Mouse (Mus musculus): ENCODE data around the gene Wwc2. TPM values are rescaled to one million over a fixed set of nuclear protein-coding genes. Genes with fewer than 3 reads are reported as not detected.

Wwc2 gene
- total RNA-seq, 2 experiments from 2014 or later, result 30.8 to 35.5 TPM

DNA sequence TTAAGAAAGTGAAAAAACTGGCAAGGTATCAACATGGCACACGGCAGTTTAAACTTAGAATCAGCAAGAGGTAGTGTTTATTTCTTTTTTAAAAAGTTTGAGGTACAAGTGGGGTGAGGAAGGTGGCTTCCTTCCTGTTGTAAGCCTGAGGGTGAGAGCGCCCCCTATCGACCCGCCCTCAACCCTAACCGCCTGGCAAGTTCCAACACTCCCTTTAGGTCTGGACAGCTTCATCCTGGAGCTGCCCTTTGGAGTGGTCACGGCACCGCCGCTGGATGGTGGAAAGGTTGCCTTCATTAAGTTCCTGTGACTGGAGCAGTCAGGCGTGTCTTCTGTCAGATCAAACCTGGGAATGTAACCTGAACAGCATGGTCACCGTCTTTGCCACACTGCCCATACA, 47.7 kb downstream of the Wwc2 start:
- no peak for DNase-seq (ENCODE audit: low spot score in 2 of 2)

DNA sequence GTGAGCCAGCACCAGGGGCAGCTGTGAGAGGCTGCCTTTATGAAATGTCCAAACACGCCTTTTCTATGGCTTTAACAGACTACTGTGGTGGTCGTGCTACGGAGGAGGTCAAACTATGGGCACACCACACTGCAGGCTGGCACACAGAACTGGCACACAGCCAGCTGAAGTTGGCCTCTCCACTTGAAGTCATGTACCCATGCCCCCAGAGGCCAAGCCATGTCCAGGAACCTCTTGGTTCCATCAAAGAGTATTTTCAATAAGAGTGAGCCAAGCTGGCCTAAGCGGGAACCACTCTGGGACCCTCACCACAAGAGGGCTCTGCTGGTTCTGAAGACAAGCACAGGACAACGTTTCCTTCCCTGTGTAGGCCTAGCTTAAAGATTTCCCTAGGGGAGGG, 49.7 kb downstream of the Wwc2 start:
- no peak for DNase-seq (ENCODE audit: low spot score in 2 of 2)

DNA sequence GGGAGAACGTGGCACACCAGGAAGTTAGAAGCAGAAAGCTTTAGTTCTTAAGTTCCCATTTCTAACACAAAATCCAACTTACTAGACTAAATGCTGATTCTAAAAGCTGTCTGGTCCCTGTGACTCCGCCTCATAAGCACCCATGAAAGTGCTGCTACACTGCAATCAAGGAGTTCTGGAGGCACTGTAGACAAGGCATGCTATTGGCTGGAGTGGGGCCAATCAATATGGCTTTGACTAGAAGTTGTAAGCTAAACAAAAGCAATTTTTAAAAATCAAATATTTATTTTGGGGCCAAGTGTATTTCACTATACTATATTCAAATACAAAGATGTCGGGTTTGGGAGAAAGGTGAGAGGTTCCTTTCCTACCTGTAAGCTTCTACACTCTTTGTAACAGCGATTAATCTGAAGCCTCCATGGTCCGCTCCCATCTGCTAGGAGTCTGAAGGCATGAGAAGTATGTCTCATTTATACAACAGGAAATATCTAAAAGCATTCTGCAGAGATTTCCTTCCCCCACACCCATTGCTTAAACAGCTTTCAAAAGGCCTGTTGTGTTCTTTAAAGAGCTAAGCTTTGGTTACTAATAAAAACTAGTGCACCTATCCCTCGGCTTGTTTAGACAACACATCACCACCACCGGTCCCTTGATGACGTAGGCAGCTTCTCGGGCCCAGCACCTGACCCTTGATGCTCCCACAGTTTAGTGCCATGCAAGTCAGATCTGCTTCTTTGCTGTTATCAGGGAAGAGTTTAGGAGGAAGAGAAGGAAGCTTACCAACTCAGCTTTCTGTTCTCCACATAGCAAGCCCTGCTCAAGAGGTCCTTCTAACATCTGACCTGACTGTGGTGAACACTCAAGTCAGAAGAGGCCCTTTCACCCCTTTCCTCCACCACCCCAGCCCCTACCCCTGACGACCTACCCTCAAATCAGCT, 50.5 kb downstream of the Wwc2 start:
- no peak for DNase-seq (ENCODE audit: low spot score in 2 of 2)

DNA sequence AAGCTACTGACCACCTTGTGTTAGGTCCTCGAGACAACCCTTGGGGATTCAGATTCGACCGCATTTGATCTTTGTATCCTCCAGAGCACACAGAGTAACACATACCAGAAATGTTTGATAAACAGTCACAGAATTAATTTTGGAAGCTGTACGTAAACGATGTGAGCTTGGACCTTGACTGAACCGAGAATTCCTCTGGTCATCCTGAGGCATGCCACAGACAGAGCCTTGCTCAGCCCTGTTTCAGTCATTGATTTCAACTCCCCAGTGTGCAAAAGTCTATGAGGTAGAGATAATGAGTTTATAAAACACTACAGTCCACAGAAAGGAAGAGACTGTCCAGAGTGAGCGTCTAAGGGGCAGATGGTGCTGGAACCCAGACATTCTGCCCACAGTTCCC, 51.5 kb downstream of the Wwc2 start:
- no peak for DNase-seq (ENCODE audit: low spot score in 2 of 2)

DNA sequence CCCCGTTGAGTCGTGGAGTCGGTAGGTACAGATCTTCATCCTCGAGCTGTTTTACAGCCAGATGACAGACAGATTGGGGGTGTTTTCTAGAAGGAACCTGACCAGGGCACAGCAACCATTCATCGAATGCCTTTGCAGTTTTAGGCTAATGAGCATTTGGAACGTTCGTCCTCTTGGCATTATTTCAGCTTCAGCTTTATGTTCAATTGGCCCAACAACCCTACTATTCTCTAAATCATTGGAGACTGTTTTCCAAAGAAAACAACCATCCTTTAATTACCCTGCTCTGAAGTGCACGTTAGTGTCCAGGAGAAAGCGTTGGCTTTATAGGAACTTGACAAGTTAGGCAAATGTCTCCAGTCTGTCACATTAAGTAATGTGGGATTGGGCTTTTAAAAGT, 54.3 kb downstream of the Wwc2 start:
- no peak for DNase-seq (ENCODE audit: low spot score in 2 of 2)

DNA sequence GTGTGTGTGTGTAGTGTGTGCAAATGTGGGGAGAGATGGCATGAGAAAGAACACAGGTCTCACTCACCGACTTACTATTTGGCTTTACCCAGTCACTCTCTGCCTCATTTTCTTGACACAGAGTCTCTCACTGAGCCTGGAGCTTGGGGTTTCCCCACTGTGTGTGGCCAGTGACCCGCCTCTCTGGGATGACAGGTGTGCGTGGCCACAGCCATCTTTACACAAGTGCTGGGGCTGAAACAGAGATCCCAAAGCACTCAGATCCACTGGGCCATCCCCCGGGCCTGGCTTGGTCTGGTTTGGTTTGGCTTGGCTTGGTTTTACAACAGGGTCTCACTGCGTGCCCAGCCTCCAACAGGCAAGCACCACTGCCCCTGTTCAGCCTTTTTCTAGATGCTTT, 55.3 kb downstream of the Wwc2 start:
- DNase-seq (ENCODE audit: low spot score in 2 of 2), result no peak

DNA sequence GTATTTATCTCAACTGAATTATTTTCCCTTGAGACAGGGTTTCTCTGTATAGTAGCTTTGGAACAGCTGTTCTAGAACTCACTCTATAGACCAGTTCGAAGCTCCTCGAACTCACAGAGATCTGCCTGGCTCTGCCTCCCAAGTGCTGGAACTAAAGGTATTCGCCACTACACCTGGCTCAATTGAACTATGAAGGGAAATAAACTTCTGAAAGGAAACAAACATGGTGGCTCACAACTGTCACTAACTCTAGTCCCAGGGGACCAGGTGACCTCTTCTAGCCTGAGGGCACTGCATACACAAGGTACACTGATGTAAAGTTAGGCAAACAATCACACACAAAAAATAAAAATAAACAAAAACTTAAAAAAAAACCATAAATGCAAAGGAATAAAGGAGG, 57.6 kb downstream of the Wwc2 start:
- no peak for DNase-seq (ENCODE audit: low spot score in 2 of 2)

DNA sequence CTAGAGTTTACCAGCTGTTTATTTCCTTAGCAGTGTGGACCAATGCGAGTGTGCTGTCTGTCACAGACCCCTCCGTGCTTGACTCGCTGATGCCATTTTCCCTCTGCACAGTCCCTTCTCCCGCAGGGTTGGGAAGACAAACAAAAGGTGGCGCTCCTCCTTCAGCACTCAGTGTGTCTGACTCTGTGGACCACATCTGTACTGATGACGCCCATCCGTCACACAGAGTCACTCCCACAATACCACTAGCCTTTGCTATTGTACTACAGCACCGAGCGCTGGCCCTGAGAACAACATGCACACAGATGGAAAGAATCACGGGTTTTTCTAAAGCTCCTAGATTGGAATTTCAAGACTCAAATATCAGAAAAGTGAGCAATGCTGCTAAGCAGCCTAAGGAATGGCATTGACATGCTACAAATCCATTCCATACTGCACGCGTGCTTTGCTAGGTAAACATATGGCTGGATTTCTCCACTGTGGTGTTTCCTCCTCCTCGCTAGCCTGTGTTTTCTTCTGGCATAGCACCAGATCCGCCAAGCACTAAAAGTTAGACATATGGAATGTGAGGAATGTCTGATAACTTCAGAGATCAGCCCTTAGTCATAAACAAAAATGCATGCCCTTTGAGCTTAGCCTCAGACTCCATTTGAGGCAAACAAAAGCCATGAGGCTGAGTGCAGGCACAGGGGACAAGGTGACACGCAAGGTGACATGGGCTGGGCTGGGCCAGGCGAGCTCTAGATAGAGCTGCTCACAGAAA, 58.5 kb downstream of the Wwc2 start:
- DNase-seq (ENCODE audit: low spot score in 2 of 2), result no peak

DNA sequence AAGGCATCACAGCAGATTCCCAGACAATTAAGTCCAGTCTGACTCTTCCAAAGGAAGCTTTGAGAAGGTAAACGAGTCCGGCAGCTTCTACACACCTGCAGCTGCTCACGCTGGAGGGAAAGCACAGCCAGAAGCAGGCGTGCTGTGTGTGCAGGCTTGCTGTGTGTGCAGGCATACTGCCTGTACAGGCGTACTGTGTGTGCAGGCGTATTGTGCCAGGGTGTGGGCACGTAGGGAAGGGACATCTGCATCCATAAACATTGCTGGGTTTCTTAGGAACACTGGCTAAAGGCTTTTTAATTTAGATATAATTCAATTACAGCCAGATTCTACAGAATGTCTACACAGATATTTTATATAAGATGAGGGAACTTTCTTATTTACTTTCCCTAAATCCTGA, 59.4 kb downstream of the Wwc2 start:
- DNase-seq (ENCODE audit: low spot score in 2 of 2), result no peak

DNA sequence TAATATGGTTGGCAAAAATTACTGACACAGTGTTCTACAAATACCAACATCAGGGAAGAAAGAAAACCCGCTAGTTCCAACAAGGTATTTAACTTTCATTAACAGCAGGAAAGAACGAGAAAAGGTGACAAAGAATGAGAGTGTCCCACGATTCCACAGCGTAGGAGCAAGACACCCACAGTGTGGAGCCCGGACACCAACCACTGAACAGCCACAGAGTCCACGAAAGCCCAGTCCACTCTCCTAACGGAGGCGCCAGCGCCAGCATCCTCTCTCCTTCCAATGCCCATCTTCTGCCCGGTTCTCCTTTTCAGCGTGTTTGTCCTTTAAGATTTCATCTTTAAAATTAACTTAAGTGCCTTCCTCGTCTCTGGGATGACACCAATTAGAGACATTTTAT, 61.1 kb downstream of the Wwc2 start:
- DNase-seq (ENCODE audit: low spot score in 2 of 2), result no peak

DNA sequence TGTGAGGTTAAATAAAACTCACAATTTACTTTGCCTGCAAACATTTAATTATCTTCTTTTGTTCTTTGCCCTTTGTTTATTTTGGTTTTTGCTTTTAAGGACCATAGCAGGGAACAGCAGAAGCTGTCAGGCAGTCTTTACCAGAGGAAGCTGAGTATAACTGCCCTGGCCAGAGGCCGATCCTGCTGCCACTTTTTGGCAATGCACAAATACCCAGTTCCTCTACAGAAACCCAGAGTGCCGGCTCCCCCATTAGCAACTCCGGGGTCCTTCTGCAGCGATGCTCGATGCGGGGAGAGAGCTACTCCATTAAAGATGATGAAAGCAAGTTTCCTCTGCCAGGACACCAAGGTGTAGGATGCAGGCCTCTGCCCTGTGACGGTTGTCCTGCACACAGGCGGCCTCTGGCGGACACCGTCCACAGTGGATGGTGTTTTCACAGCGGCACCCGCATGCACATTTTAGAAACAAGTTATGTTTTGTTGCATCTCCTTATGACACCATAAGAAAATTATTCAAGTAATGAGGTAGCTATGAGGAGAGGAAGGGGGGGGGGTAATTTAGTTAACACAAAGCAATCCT, 62.0 kb downstream of the Wwc2 start:
- no peak for DNase-seq (ENCODE audit: low spot score in 2 of 2)

DNA sequence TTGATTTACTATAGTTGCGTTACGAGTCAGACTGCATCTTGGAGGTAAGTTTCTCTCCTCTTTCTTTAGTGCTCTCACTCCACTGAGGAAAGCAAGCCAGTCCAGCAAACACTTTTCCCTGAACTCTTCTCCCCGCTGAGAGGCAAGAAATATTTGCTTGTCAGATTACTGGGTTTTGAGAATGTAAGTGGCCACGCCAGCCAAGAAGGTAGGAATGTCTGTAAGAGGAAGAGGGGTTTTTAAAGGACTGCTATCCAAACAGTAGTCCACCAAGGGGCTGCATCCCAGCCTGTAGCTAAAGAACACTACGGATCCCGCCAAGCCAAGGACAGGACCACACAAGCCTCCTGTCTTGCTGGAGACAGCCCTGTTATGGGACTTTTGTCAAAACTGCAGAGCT, 65.8 kb downstream of the Wwc2 start:
- DNase-seq (ENCODE audit: low spot score in 2 of 2), result no peak

DNA sequence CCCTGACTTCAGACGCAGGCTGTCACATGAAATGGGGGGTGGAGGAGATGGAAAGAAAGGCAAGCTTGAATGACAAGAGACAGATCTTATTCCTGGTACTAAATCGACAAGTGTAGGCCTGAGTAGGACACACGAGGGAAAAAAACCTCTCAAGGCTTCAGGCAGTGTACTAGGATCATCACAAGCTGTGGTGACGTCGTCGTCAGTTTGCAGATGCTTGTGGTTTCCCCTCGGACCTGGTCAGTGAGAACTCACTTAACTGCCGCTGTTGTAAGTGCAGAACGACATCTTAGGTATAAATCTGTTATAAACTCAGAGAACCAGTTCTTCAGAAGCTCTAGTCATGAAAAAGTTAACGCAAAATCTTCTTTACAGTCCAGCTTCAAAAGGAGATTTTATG, 67.9 kb downstream of the Wwc2 start:
- no peak for DNase-seq (ENCODE audit: low spot score in 2 of 2)

DNA sequence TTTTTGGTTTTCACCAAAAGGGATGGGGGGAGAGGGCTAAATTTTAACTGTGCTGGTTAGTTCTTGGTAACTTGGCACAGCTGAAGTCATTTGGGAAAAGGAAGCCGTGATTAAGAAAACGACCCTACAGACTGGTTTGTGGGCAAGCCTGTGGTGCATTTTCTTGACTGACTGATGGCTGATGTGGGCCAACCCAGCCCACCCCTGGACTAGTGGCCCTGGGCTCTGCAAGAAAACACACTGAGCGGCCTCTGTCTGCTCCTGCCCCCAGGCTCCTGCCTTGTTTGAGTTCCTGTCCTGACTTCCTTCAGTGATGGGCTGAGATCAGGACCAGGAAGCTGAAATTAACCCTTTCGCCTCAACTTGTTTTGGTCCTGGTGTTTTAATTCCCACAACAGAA, 68.7 kb downstream of the Wwc2 start:
- DNase-seq (ENCODE audit: low spot score in 2 of 2), result no peak

DNA sequence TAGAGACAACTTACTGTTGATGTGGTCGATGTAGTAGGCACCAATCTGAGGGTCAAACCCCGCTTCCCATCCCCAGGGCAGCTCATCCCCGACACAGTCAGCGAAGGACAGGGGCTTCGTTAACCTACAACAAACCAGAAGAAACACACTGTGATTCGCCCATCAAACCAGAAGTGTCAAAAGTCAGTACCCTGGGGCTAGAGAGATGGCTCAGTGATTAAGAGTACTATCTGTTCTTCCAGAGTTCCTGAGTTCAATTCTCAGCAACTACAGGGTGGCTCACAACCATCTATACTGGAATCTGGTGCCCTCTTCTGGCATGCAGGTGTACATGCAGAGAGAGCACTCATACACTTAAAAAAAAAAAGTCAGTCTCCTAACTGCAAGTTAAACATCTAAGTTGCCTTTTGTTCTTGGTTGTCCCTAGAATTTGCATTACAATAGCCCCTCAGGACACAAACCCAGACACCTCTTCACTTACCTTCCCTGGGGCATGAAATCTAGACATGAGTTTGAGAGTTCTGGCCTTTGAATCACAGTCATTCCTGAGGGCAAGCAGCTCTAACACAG, 70.1 kb downstream of the Wwc2 start:
- DNase-seq (ENCODE audit: low spot score in 2 of 2), result no peak

DNA sequence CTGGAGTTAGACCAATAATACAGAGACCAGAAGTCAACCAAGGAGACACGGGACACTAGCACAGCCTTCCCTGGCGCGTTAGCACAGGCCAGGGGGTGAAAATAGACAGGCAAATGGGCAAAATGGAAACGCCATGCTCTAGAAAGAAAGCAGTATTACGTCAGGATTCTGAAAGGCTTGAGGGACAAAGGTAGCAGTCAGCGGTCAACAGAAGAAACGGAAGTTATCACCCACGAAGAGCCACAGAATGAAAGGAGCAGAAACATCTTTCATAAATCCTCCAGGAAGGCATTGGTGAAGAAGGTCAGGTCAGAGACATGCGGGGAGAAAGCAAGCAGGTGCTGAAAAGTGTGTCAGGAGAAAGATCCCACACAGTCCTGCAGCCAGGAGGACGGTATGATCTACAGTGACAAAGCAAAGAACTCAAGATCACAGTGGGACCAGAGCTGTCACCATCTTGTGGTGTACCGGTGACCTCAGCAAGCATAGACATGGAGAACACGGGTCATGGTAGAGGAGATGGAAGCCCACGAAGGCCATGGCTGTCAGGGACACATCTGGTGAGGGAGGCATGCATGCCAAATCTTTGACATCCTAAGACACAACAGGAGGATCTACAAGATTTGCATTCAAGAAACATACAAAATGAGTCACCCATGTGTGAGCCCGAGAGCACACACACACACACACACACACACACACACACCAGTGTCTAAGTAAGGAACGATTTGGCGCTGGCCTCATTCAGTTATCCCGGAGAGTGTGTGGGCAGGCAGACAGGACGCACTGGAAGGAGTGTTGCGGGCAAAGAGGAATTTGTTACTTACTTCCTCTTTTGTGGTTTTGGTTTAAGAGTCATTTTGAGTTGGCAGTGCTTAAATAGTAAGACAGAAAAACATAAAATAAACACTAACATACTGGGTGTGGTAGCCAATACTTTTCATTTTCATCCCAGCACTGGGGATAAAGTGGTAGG, 73.4 kb downstream of the Wwc2 start:
- DNase-seq (ENCODE audit: low spot score in 2 of 2), result no peak

DNA sequence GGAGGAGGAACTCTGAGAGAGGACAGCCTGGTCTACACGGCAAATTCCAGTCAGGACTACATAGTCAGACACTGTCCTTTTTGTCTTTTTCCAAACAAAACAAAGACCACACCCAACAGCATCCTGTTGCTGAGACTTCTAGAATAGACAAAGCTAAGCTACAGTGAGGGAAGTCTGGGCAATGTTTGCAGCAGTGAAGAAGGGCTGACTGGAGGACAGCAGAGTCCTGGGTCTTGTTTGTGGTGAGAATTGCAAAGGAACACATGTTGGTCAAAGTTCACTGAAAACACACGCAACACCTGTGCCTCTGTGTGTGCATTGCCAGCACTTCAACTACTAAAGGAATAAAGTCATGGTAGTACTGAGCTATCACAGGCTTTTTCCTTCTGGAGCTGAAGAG, 75.2 kb downstream of the Wwc2 start:
- no peak for DNase-seq (ENCODE audit: low spot score in 2 of 2)

DNA sequence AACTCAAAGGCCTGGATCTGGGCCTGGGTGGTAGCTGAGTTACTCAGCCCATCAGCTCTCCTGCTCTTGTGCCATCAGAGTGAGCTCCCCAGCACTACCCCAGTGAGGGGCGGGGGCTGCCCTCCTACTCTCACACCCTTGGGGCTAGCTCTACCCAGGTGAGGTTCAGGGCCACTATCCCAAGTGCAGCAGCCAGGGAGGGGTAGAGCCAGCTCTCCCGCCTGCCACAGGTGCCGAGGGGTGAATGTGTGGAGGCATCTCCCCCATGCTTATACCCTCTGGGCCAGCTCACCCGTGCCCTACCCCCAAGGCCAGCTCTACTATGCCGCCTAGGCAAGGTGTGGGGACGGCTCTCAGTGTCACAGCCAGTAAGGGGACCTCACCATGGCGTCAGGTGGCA, 75.8 kb downstream of the Wwc2 start:
- no peak for DNase-seq (ENCODE audit: low spot score in 2 of 2)

DNA sequence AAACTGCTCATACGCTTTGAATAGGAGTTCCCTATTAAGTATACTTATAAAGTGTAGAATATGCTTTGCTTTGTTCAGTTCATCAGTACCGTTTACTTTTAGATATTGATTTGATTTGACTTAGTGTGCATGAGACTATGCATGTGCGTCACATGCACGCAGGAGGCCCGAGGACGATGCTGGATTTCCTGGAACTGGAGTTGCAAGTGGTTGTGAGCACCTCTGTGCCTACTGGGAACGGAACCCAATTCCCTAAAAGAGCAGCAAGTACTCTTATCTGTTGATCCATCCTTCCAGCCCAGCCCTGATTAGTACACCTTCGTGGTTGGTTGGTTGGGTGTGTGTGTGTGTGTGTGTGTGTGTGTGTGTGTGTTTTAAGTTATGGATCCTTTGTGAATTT, 76.6 kb downstream of the Wwc2 start:
- DNase-seq (ENCODE audit: low spot score in 2 of 2), result no peak

DNA sequence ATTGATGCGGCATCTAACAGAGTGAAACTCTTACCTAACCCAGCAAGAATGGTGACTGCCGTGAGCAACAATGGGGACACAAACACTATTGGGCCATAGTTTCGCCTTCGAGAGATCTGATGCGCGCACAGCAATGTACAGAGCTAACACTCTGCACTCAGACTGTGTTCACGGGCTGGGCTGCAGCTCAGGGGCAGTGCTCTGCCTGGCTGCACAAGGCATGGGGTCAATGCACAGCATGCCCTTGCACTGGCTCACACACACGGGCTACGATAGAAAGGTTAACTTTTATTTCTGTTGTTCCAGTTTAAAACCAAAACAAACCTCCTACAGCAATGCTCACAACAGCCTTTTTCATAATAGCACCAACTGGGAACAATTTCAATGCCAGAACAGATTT, 77.1 kb downstream of the Wwc2 start:
- DNase-seq (ENCODE audit: low spot score in 2 of 2), result no peak

DNA sequence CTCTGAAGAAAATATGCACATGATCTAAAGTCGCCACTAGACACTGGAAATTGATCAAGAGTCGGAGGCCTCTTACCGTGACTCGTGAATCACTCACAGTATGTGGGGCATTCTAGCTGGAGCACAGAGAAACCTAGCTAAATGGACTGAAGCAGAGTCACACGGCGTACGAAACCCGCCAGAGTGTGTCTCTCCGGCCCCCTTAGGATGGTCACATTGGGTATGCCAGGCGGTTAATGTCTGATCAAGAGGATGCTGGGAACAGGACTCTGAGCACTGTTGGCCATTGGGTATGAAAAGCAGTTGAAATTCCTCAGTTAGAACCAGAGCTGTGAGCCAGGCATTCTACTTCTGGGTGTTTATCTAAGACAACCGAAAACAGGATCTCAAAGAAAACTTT, 81.0 kb downstream of the Wwc2 start:
- DNase-seq (ENCODE audit: low spot score in 2 of 2), result no peak

Measured in adrenal gland, postnatal 4 days (tissue).